Mouse (Mus musculus): ENCODE data around the gene Mtln. TPM values are rescaled to one million over a fixed set of nuclear protein-coding genes. Genes with fewer than 3 reads are reported as not detected.

Gene Mtln
- polyA plus RNA-seq (2017; shearing (Covaris generic)): 42.8 TPM

GRCm38 (mm10) chr2:127791919-127792603, at the start of gene Mtln:
TSS of gene Mtln (minus strand) at chr2:127792488.

GRCm38 (mm10) chr2:127838576-127838975, 46.3 kb upstream of the Mtln start, which contains the start of gene Acoxl:
TSS of gene Acoxl (plus strand) at chr2:127838876.

GRCm38 (mm10) chr2:127831401-127832102, 39.3 kb upstream of the Mtln start, which contains the start of gene Bub1:
TSS of gene Bub1 (minus strand) at chr2:127831865.

GRCm38 (mm10) chr2:127788440-127789116, 3.7 kb downstream of the Mtln start, which contains the start of gene Nphp1:
TSS of gene Nphp1 (minus strand) at chr2:127788897.

Other genes with a start within 250 kb of the Mtln start
- gene Zfp661, start 205.4 kb downstream of the Mtln start, polyA plus RNA-seq (2017; shearing (Covaris generic)): 5.0 TPM
- 166 TPM for gene Mrps5, start 205.3 kb downstream of the Mtln start, polyA plus RNA-seq (2017; shearing (Covaris generic))
- not detected for gene Mal, start 135.8 kb downstream of the Mtln start, polyA plus RNA-seq (2017; shearing (Covaris generic))
- gene Mall, start 62.6 kb downstream of the Mtln start, polyA plus RNA-seq (2017; shearing (Covaris generic)): not detected
- 0.17 TPM for gene Nphp1, start 3.6 kb downstream of the Mtln start, polyA plus RNA-seq (2017; shearing (Covaris generic))
- gene Bub1, start 39.4 kb upstream of the Mtln start, polyA plus RNA-seq (2017; shearing (Covaris generic)): 1.6 TPM
- gene Acoxl, start 46.4 kb upstream of the Mtln start, polyA plus RNA-seq (2017; shearing (Covaris generic)): 1.9 TPM